Mouse (Mus musculus): ENCODE results near the gene Yipf3. TPM values are rescaled to one million over a fixed set of nuclear protein-coding genes. Genes with fewer than 3 reads are reported as not detected.

Gene Yipf3
- total RNA-seq (2021) = 100 to 1,000 TPM; 137 to 139 TPM
- long read RNA-seq, experiment 1, transcript Yipf3-201 (9 exons, 2,035 nt) = major isoform, 111 of 156 reads
- long read RNA-seq, experiment 1, partial matches to known transcripts = 26 of 156 reads
- long read RNA-seq, experiment 1, other reads (novel, unspliced or antisense) = 17 of 156 reads
- long read RNA-seq, experiment 2, transcript Yipf3-201 (9 exons, 2,035 nt) = major isoform, 135 of 186 reads
- long read RNA-seq, experiment 2, partial matches to known transcripts = 28 of 186 reads
- long read RNA-seq, experiment 2, other reads (novel, unspliced or antisense) = 19 of 186 reads

DNA sequence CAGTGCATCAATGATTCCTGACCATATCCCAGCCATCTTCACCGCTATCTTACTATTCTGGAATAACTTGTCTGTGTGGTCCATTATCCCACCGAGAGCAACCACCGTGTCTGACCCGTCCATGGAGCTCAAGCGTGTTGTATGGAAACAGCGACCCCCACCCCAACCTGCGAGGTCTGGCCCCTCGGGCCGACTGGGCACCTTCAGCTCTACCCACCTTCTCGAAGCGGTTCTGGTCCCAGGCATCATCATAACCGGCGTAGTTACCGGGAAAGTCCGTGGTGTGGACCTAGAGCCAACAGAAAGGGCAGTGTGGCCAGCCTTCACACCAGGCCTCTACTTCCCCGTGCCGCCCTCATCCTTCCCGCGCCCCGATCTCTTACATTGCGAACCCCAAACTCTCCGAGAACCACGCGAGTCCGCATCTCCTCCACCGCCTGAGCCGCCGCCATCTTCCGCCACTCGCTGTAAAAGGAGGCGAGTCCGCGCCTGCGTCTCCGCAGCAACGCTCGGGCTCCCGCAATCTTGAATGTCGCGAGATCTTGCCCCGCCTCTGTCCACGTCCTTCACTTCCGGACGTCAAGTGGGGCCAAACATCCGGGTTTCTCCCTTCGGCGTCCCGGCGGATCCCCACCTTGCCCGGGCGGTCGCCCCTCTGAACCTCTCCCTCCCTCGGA is at the start of gene Yipf3, which contains the start of gene Polr1c:
Yipf3 (plus strand) TSS at position 569 of the 677 bp plus-strand sequence.
Polr1c (minus strand) TSS at position 543 of the 677 bp plus-strand sequence.
- peak; percentile 83 to 90 for DNase-seq (ENCODE audit: low spot score in 2 of 2)

DNA sequence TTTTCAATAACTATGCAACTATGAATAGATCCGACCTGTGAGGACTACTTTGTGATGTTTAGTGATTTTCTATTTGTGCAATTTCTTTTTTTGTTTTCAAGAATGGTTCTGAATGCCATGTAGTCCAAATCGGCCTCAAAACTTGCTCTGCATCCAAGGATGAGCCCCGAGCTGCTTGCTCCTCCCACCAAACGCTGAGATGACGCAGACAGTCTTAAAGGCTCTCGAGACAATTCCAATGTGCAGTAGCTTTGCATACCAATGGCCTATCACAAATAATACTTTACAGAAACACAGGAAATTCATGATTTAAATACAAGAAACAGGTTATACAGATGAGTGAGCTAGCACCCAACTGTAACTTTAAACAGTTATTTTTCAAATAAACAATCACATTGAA is 46.7 kb upstream of the Yipf3 start:
- DNase-seq (ENCODE audit: low spot score in 2 of 2) = no peak

GRCm38 (mm10) chr17:46202421-46203071 is 45.3 kb upstream of the Yipf3 start, which contains the start of the genes Polh and Xpo5:
TSS of gene Polh (minus strand) at chr17:46202645.
TSS of gene Xpo5 (plus strand) at chr17:46202782.
- DNase-seq (ENCODE audit: low spot score in 2 of 2) = peak; percentile 84

- no peak for DNase-seq (ENCODE audit: low spot score in 2 of 2)
Measured at GRCm38 (mm10) chr17:46203078-46203477, 44.8 kb upstream of the Yipf3 start.

DNA sequence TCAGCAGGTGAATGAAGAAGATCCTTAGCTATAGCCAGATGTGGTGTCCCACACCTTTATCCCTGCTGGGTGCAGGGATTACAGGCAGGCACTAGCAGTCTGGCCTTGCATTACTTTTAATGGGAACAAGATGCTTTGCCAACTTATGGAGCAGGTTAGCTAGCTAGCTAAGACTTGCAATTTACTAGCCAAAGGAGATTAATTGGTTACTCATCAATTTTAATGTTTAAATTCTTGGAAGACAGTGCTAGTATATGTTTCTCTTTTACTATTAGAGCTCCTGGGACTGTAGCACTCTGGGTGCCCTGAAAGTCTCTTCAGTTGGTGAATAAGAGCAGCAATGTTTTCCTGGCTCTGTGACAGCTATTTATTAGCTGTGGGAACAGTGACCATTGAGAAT is 41.2 kb upstream of the Yipf3 start:
- no peak for DNase-seq (ENCODE audit: low spot score in 2 of 2)

- DNase-seq (ENCODE audit: low spot score in 2 of 2) = no peak
Measured at GRCm38 (mm10) chr17:46210550-46210949, 37.3 kb upstream of the Yipf3 start.

- no peak for DNase-seq (ENCODE audit: low spot score in 2 of 2)
Measured at GRCm38 (mm10) chr17:46221601-46222000, 26.3 kb upstream of the Yipf3 start.

- DNase-seq (ENCODE audit: low spot score in 2 of 2) = no peak
Measured at GRCm38 (mm10) chr17:46227576-46227975, 20.3 kb upstream of the Yipf3 start.

GRCm38 (mm10) chr17:46236067-46236466 is 11.8 kb upstream of the Yipf3 start:
- no peak for DNase-seq (ENCODE audit: low spot score in 2 of 2)

GRCm38 (mm10) chr17:46237079-46237478 is 10.8 kb upstream of the Yipf3 start:
- DNase-seq (ENCODE audit: low spot score in 2 of 2) = no peak

GRCm38 (mm10) chr17:46237480-46237879 is 10.4 kb upstream of the Yipf3 start:
- no peak for DNase-seq (ENCODE audit: low spot score in 2 of 2)

DNA sequence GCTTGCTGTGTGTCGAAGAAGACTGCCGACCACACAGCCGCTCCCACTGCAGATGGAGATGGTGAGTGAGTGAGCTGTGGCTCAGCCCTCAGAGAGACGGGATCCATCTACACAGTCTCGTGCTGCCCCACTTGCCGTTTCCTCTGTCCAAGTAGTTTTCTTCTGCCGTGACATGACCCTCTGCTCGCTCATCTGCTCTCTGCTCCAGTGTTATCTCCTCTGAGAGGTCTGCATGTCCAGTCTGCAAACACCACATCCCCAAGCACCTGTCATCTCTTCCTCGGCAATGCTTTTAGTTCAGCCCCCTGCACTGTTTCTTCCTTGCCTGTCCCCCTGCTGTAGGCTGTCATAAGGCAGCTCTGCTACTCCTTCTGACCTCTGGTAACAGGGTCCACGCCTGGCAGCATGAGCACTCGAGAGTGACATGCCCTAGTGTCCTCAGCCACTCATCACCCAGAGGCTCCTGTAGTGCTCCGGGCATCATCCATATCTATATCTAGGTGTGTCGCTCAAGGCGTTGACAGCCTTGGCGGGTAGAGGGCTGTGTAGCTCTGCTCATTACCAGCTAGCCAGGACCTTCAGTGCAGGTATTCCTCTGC is 8.3 kb upstream of the Yipf3 start:
- no peak for DNase-seq (ENCODE audit: low spot score in 2 of 2)

DNA sequence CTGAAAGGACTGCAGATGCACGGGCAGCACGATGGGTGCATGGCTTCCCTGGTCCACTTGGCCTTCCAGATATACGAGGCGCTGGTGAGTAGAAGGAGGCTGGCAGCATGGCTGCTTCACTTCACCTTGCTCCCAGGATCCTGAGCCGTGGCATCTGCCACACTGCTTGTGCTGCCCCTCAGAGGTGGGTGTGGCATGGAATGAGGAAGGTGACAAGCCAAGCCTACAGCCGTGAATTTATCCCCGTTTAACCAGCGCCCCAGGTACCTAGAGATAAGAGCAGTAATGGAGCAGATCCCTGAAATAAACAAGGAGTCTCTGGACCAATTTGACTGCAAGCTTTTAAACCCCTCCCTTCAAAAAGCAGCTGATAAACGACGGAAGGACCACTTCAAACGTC is 6.4 kb upstream of the Yipf3 start:
- DNase-seq (ENCODE audit: low spot score in 2 of 2) = no peak

- DNase-seq (ENCODE audit: low spot score in 2 of 2) = no peak
Measured at GRCm38 (mm10) chr17:46242274-46242673, 5.6 kb upstream of the Yipf3 start.

DNA sequence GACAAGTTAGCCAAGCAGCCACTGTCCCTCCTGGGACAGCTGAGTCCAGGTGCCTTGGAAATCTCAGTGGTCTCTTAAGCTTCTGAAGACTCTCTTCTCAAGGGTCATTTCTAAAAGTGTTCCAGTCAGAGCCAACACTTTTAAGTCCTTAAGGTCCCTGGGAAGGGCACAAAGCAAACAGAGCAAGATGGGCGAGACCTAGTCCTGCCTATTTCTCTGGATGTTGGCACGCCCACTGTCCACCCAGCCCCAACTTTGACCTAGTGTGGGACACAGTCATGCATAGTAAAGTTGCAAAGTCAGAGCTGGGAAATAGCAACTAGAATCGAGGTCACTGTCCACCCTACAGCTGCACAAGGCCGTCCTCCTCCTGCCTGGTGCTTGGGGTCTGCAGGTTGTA is 4.9 kb upstream of the Yipf3 start:
- no peak for DNase-seq (ENCODE audit: low spot score in 2 of 2)

GRCm38 (mm10) chr17:46243624-46244023 is 4.3 kb upstream of the Yipf3 start:
- DNase-seq (ENCODE audit: low spot score in 2 of 2) = no peak

DNA sequence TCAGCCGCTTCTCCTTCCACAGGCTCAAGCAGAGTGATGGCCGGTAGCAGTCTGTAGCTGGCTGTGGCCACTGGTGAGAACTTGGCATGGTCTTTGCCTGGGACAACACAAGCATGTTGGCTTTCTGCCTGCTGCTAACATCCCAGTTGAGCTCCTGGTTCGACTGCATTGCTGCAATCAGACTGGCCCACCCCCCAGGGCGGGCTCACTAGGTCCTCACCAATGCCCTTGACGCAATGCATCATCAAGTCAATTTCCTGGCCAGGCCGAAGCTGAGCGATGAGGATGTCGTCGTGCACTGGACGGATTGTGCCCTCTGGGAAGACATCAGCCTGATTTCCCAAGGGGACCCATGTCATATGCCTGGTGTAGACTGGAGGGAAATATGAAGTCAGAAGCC is 3.3 kb upstream of the Yipf3 start:
- peak in 1 of 2 experiments; percentile 53 for DNase-seq (ENCODE audit: low spot score in 2 of 2)

DNA sequence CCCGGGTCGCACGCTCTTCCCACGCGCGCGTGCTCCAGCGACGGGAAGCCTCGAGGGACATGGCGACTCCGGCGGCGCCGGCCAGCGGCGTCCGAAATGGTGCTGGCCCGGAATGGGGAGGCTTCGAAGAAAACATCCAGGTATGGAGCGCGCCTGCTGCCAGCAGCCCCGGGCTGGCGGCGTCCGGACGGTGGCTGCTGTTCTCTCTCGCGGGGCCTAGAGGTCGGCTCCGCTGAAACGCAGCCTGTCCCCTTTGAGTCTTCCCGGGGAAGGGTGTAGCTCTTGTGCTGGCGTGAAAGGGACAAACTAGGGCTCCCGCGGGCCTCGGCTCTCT is 276 bp downstream of the Yipf3 start:
- DNase-seq (ENCODE audit: low spot score in 2 of 2) = no peak

- no peak for DNase-seq (ENCODE audit: low spot score in 2 of 2)
Measured at GRCm38 (mm10) chr17:46251174-46251573, 3.3 kb downstream of the Yipf3 start.

DNA sequence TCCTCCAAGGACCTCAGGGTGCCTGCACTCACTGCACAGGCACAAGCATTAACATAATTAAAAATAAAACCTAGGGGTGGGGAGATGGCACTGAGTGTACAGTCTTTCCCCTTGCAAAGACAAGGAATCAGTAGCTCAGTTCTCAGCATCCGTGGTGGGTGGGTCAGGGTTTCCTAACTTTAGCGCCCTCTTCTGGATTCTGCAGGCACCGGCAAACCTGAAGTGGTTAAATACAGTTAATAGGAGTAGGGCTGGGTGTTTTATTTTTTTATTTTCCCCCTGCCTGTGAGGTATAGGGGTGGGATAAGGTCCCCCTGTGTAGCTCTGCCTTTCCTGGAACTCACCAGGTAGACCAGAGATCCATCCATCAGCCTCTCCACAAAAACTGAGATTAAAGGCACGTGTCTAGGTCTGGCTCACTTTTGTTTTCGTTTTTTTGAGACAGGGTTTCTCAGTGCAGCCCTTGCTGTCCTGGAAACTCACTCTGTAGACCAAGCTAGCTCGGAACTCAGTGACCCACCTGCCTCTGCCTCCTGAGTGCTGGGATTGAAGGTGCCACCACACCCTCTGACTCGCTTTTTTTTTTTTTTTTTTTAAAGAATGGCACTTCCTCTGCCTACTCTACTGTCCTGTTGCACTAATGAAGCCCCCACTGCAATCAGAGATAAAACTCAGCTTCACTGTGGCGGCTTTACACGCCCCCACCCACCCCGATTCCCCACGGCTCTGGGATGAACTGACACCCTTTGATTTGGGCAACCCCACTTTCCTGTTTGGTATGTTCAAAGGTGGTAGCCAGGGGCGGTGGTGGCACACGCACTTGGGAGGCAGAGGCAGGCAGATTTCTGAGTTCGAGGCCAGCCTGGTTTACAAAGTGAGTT is 4.9 kb downstream of the Yipf3 start:
- no peak for DNase-seq (ENCODE audit: low spot score in 2 of 2)
